Mouse (Mus musculus): ENCODE results near the gene Eif2ak1. TPM values are rescaled to one million over a fixed set of nuclear protein-coding genes. Genes with fewer than 3 reads are reported as not detected.

Gene Eif2ak1
- total RNA-seq, 2 experiments from 2014 or later = 21.9 to 24.8 TPM

- no peak for DNase-seq
- intact Hi-C loops (cut with DNase I) = no loop called here
Measured at GRCm38 (mm10) chr5:143943231-143944125, 125.9 kb downstream of the Eif2ak1 start.

- intact Hi-C loops (cut with DNase I) = no loop called here
- DNase-seq = no peak
Measured at GRCm38 (mm10) chr5:143948361-143948760, 130.8 kb downstream of the Eif2ak1 start.

GRCm38 (mm10) chr5:143950016-143950415 is 132.4 kb downstream of the Eif2ak1 start:
- intact Hi-C loops (cut with DNase I) = no loop called here
- no peak for DNase-seq

Other genes with a start within 250 kb of the Eif2ak1 start
- 10 to 100 TPM; 12.2 to 13.8 TPM for gene Cyth3, start 195.3 kb upstream of the Eif2ak1 start, total RNA-seq (2021)
- 1 to 10 TPM; 4.2 to 6.4 TPM for gene Usp42, start 85.5 kb upstream of the Eif2ak1 start, total RNA-seq (2021)
- not detected for gene Ankrd61, start 79.9 kb downstream of the Eif2ak1 start, total RNA-seq (2021)
- 100 to 1,000 TPM; 125 to 170 TPM for gene Aimp2, start 92.1 kb downstream of the Eif2ak1 start, total RNA-seq (2021)
- 1 to 10 TPM; 4.4 to 4.5 TPM for gene Pms2, start 92.2 kb downstream of the Eif2ak1 start, total RNA-seq (2021)
- under 1 TPM in 1 of 2 experiments, not detected in 1; 0.89 TPM for gene Gm42421, start 110.4 kb downstream of the Eif2ak1 start, total RNA-seq (2021)
- under 1 TPM; 0.59 to 0.89 TPM for gene Rsph10b, start 115.2 kb downstream of the Eif2ak1 start, total RNA-seq (2021)
- 10 to 100 TPM; 35.4 to 37.0 TPM for gene Ccz1, start 197.1 kb downstream of the Eif2ak1 start, total RNA-seq (2021)
- gene Ocm, start 208.9 kb downstream of the Eif2ak1 start, total RNA-seq (2021) = not detected